Mouse (Mus musculus) ES-E14 (cell line): ENCODE measurements around the gene E2f2. TPM values are rescaled to one million over a fixed set of nuclear protein-coding genes. Genes with fewer than 3 reads are reported as not detected.

ENCODE experiments used
- DNase-seq: peaks from one replicate; pipeline ENCODE4 v3.0.0-alpha.2; 2013; ENCODE audit warnings: low read depth, low spot score
- H3K27ac ChIP-seq: 2 replicates; pipeline ENCODE4 v1.5.1; 2012; ENCODE audit warnings: low read depth, mild to moderate bottlenecking, low read length, moderate library complexity, mixed read lengths; ENCODE audit not compliant: poor library complexity, insufficient read depth, severe bottlenecking
- H3K36me3 ChIP-seq: 2 replicates; pipeline ENCODE4 v1.6.1; 2012; ENCODE audit warnings: mild to moderate bottlenecking, low read length, moderate library complexity, mixed read lengths; ENCODE audit not compliant: control insufficient read depth, poor library complexity, insufficient read depth, severe bottlenecking
- H3K4me1 ChIP-seq, 2 experiments: fragments of 150-350 bp in 1 of 2; sonication (generic) in 1 of 2; 2 replicates each; pipeline ENCODE4 v1.6.1; 2012; ENCODE audit warnings: low read length in 2 of 2, mild to moderate bottlenecking in 1 of 2, mixed read lengths in 1 of 2; ENCODE audit not compliant: control insufficient read depth in 2 of 2, insufficient read depth in 2 of 2, poor library complexity in 1 of 2
- H3K4me3 ChIP-seq, 2 experiments: fragments of 150-350 bp in 1 of 2; sonication (generic) in 1 of 2; 2 replicates each; pipeline ENCODE4 v1.5.1; 2012; ENCODE audit warnings: low read length in 2 of 2, low read depth in 1 of 2, mild to moderate bottlenecking in 1 of 2, mixed read lengths in 1 of 2; ENCODE audit not compliant: insufficient read depth in 1 of 2, poor library complexity in 1 of 2, severe bottlenecking in 1 of 2
- H3K9ac ChIP-seq: 2 replicates; pipeline ENCODE4 v1.6.1; 2012; ENCODE audit warnings: low read depth, mild to moderate bottlenecking, low read length, mixed read lengths; ENCODE audit not compliant: poor library complexity, insufficient read depth, severe bottlenecking
- H3K9me3 ChIP-seq: fragments of 150-350 bp; sonication (generic); 2 replicates; pipeline ENCODE4 v1.6.1; 2012; ENCODE audit warnings: low read depth, mild to moderate bottlenecking, low read length; ENCODE audit not compliant: control insufficient read depth, insufficient read depth
- CHD2 ChIP-seq: IDR thresholded peaks from 2 replicates; pipeline ENCODE4 v1.6.1; 2014; ENCODE audit warnings: mild to moderate bottlenecking, low read depth, low read length, inconsistent platforms
- HCFC1 ChIP-seq: IDR thresholded peaks from 2 replicates; pipeline ENCODE4 v1.6.1; 2012; ENCODE audit warnings: low read length, inconsistent platforms, borderline replicate concordance; ENCODE audit not compliant: insufficient read depth
- MAFK ChIP-seq: IDR thresholded peaks from 2 replicates; pipeline ENCODE4 v1.6.1; 2014; ENCODE audit warnings: mild to moderate bottlenecking, low read depth, low read length, inconsistent platforms; ENCODE audit not compliant: insufficient read depth
- ZC3H11A ChIP-seq: IDR thresholded peaks from 2 replicates; pipeline ENCODE4 v1.6.1; 2012; ENCODE audit warnings: low read depth, mild to moderate bottlenecking, inconsistent platforms, low read length, borderline replicate concordance
- ZNF384 ChIP-seq: IDR thresholded peaks from 2 replicates; pipeline ENCODE4 v1.6.1; 2012; ENCODE audit warnings: low read depth, low read length, inconsistent platforms
- in situ Hi-C, 2 experiments: fragments of 600-800 bp; cut with MboI; formaldehyde crosslinking; loops; one replicate each; pipeline ENCODE4 v1.15.1; 2025; ENCODE audit warnings: low sequenced_read_pairs in 2 of 2, inconsistent platforms in 1 of 2; ENCODE audit not compliant: unreplicated experiment in 2 of 2
- total RNA-seq: library from RNA; depleted of rRNA; stranded (reverse); fragments of 300-350 nt; gene quantifications from 2 replicates; pipeline ENCODE4 v1.2.3, GENCODE M21; 2012

The E2f2 gene
- total RNA-seq, 1 experiment, result 7.5 TPM

GRCm38 (mm10) chr4:136195629-136196028, 23.4 kb downstream of the E2f2 start:
- Histone ChIP-seq H3K36me3 (peaks cover 11% of the 10 kb centered on the region; the same call in 1 of the 2 replicates), H3K4me1 (peaks cover 7 to 24% of the 10 kb centered on the region in 2 experiments), H3K9me3 (no peaks in the 10 kb centered on the region), H3K4me3 (no peak overlapping the region), H3K27ac (no peak overlapping the region), H3K9ac (no peak overlapping the region)
- no peak for TF ChIP-seq ZC3H11A
- TF ChIP-seq MAFK, result no peak
- in situ Hi-C loops, result no loop called here
- no peak for DNase-seq

GRCm38 (mm10) chr4:136196201-136196600, 24.0 kb downstream of the E2f2 start:
- no peak overlapping the region for H3K27ac ChIP-seq
- H3K36me3 ChIP-seq, result peaks cover 8% of the 10 kb centered on the region; the same call in 1 of the 2 replicates
- in situ Hi-C loops, result no loop called here
- no peaks in the 10 kb centered on the region for H3K9me3 ChIP-seq
- H3K4me3 ChIP-seq, result no peak overlapping the region
- peaks cover 7 to 24% of the 10 kb centered on the region in 2 experiments for H3K4me1 ChIP-seq
- TF ChIP-seq HCFC1 (no peak), ZC3H11A (no peak), MAFK (no peak), CHD2 (no peak), ZNF384 (no peak)
- DNase-seq, result no peak
- H3K9ac ChIP-seq, result no peak overlapping the region

- no peak overlapping the region for H3K4me3 ChIP-seq
- H3K27ac ChIP-seq, result no peak overlapping the region; the same call in 1 of the 2 replicates
- in situ Hi-C loops, result no loop called here
- DNase-seq, result no peak
- TF ChIP-seq ZNF384, result no peak
- no peak for TF ChIP-seq HCFC1
- no peak for TF ChIP-seq CHD2
- TF ChIP-seq ZC3H11A, result no peak
- no peak for TF ChIP-seq MAFK
- H3K9me3 ChIP-seq, result no peaks in the 10 kb centered on the region
- peaks cover 5 to 12% of the 10 kb centered on the region in 2 experiments; a peak in 2 of 4 replicates for H3K4me1 ChIP-seq
- H3K9ac ChIP-seq, result no peak overlapping the region
- no peaks in the 10 kb centered on the region; the same call in 1 of the 2 replicates for H3K36me3 ChIP-seq
These were observed 26.7 kb downstream of the E2f2 start for GRCm38 (mm10) chr4:136198846-136199245.

- Histone ChIP-seq H3K9me3 (no peaks in the 10 kb centered on the region), H3K4me1 (peaks cover 2 to 7% of the 10 kb centered on the region in 2 experiments; a peak in 2 of 4 replicates), H3K36me3 (no peaks in the 10 kb centered on the region), H3K4me3 (no peak overlapping the region), H3K9ac (no peak overlapping the region), H3K27ac (no peak overlapping the region)
- TF ChIP-seq CHD2 (no peak), ZC3H11A (0 out of 2 replicates have a peak, but pooled peaks have one; percentile 46)
- in situ Hi-C loops, result no loop called here
- no peak for DNase-seq
These were observed 27.5 kb downstream of the E2f2 start for GRCm38 (mm10) chr4:136199562-136200292.

GRCm38 (mm10) chr4:136202509-136202908, 30.3 kb downstream of the E2f2 start:
- in situ Hi-C loops, result no loop called here
- Histone ChIP-seq H3K36me3 (no peaks in the 10 kb centered on the region), H3K4me3 (no peak overlapping the region), H3K4me1 (peaks cover 1 to 7% of the 10 kb centered on the region in 2 experiments; a peak in 3 of 4 replicates), H3K9me3 (no peaks in the 10 kb centered on the region), H3K9ac (no peak overlapping the region), H3K27ac (no peak overlapping the region)
- TF ChIP-seq ZNF384 (no peak), MAFK (no peak), CHD2 (no peak), HCFC1 (no peak), ZC3H11A (peak; percentile 41; the same call in 1 of the 2 replicates)
- DNase-seq, result peak; percentile 83
